Mouse (Mus musculus) G1E (cell line): ENCODE measurements around the gene Padi6. TPM values are rescaled to one million over a fixed set of nuclear protein-coding genes. Genes with fewer than 3 reads are reported as not detected.

Experiments
- ATAC-seq: 2 replicates; pipeline ENCODE4 v1.8.0; 2016; ENCODE audit warnings: mild to moderate bottlenecking; ENCODE audit not compliant: insufficient number of reproducible peaks, poor library complexity, low FRiP score, severe bottlenecking; ENCODE audit errors: extremely low read depth
- DNase-seq: peaks from one replicate; pipeline ENCODE4 v3.0.0; 2012; ENCODE audit warnings: low spot score
- H3K27me3 ChIP-seq: 2 replicates; pipeline ENCODE4 v1.6.1; 2012; ENCODE audit warnings: mild to moderate bottlenecking, low read length, inconsistent platforms; ENCODE audit not compliant: insufficient read depth
- H3K36me3 ChIP-seq: replicated peaks from 2 replicates; pipeline ENCODE3; 2012; ENCODE audit warnings: mild to moderate bottlenecking, inconsistent platforms
- H3K4me1 ChIP-seq: 2 replicates; pipeline ENCODE4 v1.6.1; 2012; ENCODE audit warnings: low read depth, low read length, inconsistent platforms, mixed read lengths; ENCODE audit not compliant: insufficient read depth
- H3K4me3 ChIP-seq: 2 replicates; pipeline ENCODE4 v1.5.1; 2012; ENCODE audit warnings: low read depth, mild to moderate bottlenecking, inconsistent platforms, low read length, moderate library complexity, mixed read lengths
- H3K9me3 ChIP-seq: replicated peaks from 2 replicates; pipeline ENCODE4 v1.6.1; 2012; ENCODE audit warnings: inconsistent platforms
- CTCF ChIP-seq: IDR thresholded peaks from 2 replicates; pipeline ENCODE4 v1.5.1; 2012; ENCODE audit warnings: low read depth, low read length, inconsistent platforms, mixed read lengths
- GATA1 ChIP-seq: IDR thresholded peaks from 2 replicates; pipeline ENCODE4 v1.6.1; 2012; ENCODE audit warnings: borderline replicate concordance, low read length, inconsistent platforms, mixed read lengths
- GATA2 ChIP-seq: IDR thresholded peaks from 2 replicates; pipeline ENCODE4 v1.6.1; 2012; ENCODE audit warnings: low read depth, low read length, inconsistent platforms, borderline replicate concordance
- POLR2AphosphoS5 ChIP-seq: IDR thresholded peaks from 2 replicates; pipeline ENCODE4 v1.6.1; 2012; ENCODE audit warnings: low read depth, low read length, inconsistent platforms; ENCODE audit not compliant: insufficient replicate concordance
- TAL1 ChIP-seq: conservative IDR thresholded peaks from 2 replicates; pipeline ENCODE4 v1.6.1; 2012; ENCODE audit warnings: low read depth, low read length, inconsistent platforms, mixed read lengths
- polyA plus RNA-seq: library from polyadenylated mRNA; stranded (reverse); fragments of >175 nt; gene quantifications from 2 replicates; pipeline ENCODE4 v1.2.3, GENCODE M21; 2012
- total RNA-seq, 2 experiments: library from RNA; stranded (forward) in 1 of 2; stranded (reverse) in 1 of 2; fragments of 200-1000 nt in 1 of 2; fragments of >200 nt in 1 of 2; fragmentation: Nextera tagmentation in 1 of 2; gene quantifications; 2 replicates each; pipeline ENCODE4 v1.2.3; 2014 to 2017

Padi6 gene
- total and polyA plus RNA-seq, 3 experiments = not detected

DNA sequence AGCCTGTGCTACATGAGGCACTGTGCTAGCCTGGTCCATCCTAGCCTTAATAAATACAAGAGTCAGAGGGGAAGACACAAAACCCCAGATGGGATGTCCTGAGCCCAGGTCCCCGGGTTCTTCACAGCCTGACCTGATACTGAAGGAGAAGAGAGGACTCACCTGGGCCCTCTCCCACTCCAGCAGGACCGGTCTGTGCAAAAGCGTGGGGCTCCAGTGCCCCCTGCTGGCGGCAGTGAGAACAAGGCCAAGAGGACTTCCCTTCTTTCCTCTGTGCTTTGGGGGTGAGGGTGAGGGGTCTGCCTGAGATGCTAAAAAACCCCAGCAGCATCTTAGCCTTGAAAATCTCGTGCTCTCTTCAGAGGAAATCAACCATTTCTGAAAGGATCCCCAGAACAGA is 63.4 kb downstream of the Padi6 start:
- Histone ChIP-seq H3K4me3 (no peak overlapping the region), H3K4me1 (peaks cover 30% of the 10 kb centered on the region), H3K36me3 (no peaks in the 10 kb centered on the region), H3K9me3 (no peaks in the 10 kb centered on the region), H3K27me3 (peaks cover 4% of the 10 kb centered on the region; the same call in 1 of the 2 replicates)
- DNase-seq (no peak), ATAC-seq (no peak)
- TF ChIP-seq TAL1 (no peak), POLR2AphosphoS5 (no peak), CTCF (peak; percentile 45; the same call in 1 of the 2 replicates), GATA2 (no peak), GATA1 (no peak)

Other genes with a start within 250 kb of the Padi6 start
- gene Arhgef10l, start 76.6 kb downstream of the Padi6 start, total RNA-seq (2014; fragmentation: Nextera tagmentation) = 19.4 and 25.0 TPM in 2 replicates
- gene Arhgef10l, start 76.6 kb downstream of the Padi6 start, total RNA-seq (2017) = 24.7 and 27.4 TPM in 2 replicates
- 32.6 and 43.4 TPM in 2 replicates for gene Arhgef10l, start 76.6 kb downstream of the Padi6 start, polyA plus RNA-seq
- 205 and 239 TPM in 2 replicates for gene Rcc2, start 42.1 kb downstream of the Padi6 start, total RNA-seq (2014; fragmentation: Nextera tagmentation)
- gene Rcc2, start 42.1 kb downstream of the Padi6 start, total RNA-seq (2017) = 106 and 117 TPM in 2 replicates
- 443 and 525 TPM in 2 replicates for gene Rcc2, start 42.1 kb downstream of the Padi6 start, polyA plus RNA-seq
- gene Padi4, start 31.6 kb upstream of the Padi6 start, total RNA-seq (2014; fragmentation: Nextera tagmentation) = not detected in 2 replicates
- gene Padi4, start 31.6 kb upstream of the Padi6 start, total RNA-seq (2017) = not detected in 2 replicates
- gene Padi4, start 31.6 kb upstream of the Padi6 start, polyA plus RNA-seq = 0.02 TPM in 1 of 2 replicates, not detected in the other
- 0.92 and 1.1 TPM in 2 replicates for gene Padi3, start 68.0 kb upstream of the Padi6 start, total RNA-seq (2014; fragmentation: Nextera tagmentation)
- gene Padi3, start 68.0 kb upstream of the Padi6 start, total RNA-seq (2017) = 17.6 and 19.1 TPM in 2 replicates
- 1.8 TPM in 2 replicates for gene Padi3, start 68.0 kb upstream of the Padi6 start, polyA plus RNA-seq
- not detected in 2 replicates for gene Padi1, start 103.1 kb upstream of the Padi6 start, total RNA-seq (2014; fragmentation: Nextera tagmentation)
- gene Padi1, start 103.1 kb upstream of the Padi6 start, total RNA-seq (2017) = 0.12 and 0.16 TPM in 2 replicates
- 0.03 TPM in 2 replicates for gene Padi1, start 103.1 kb upstream of the Padi6 start, polyA plus RNA-seq
- 0.34 TPM in 1 of 2 replicates, not detected in the other for gene Padi2, start 163.7 kb upstream of the Padi6 start, total RNA-seq (2014; fragmentation: Nextera tagmentation)
- 0.46 and 0.82 TPM in 2 replicates for gene Padi2, start 163.7 kb upstream of the Padi6 start, total RNA-seq (2017)
- 0.11 and 0.21 TPM in 2 replicates for gene Padi2, start 163.7 kb upstream of the Padi6 start, polyA plus RNA-seq
- 51.2 and 51.7 TPM in 2 replicates for gene Sdhb, start 218.6 kb upstream of the Padi6 start, total RNA-seq (2014; fragmentation: Nextera tagmentation)
- gene Sdhb, start 218.6 kb upstream of the Padi6 start, total RNA-seq (2017) = 100 and 103 TPM in 2 replicates
- 105 and 142 TPM in 2 replicates for gene Sdhb, start 218.6 kb upstream of the Padi6 start, polyA plus RNA-seq
- gene Atp13a2, start 244.2 kb upstream of the Padi6 start, total RNA-seq (2014; fragmentation: Nextera tagmentation) = 22.3 and 34.0 TPM in 2 replicates
- gene Atp13a2, start 244.2 kb upstream of the Padi6 start, total RNA-seq (2017) = 21.4 and 26.6 TPM in 2 replicates
- gene Atp13a2, start 244.2 kb upstream of the Padi6 start, polyA plus RNA-seq = 67.7 and 124 TPM in 2 replicates